Mouse (Mus musculus): ENCODE results near the gene Serpinf1. TPM values are rescaled to one million over a fixed set of nuclear protein-coding genes. Genes with fewer than 3 reads are reported as not detected.
"Not testable (repeated sequence)": the region's sequence is repeated elsewhere in the genome, so short reads cannot be mapped to it uniquely, and the experiment has no call there.

Gene Serpinf1
- polyA plus RNA-seq, 1 experiment from 2014 or later = 70.2 TPM

DNA sequence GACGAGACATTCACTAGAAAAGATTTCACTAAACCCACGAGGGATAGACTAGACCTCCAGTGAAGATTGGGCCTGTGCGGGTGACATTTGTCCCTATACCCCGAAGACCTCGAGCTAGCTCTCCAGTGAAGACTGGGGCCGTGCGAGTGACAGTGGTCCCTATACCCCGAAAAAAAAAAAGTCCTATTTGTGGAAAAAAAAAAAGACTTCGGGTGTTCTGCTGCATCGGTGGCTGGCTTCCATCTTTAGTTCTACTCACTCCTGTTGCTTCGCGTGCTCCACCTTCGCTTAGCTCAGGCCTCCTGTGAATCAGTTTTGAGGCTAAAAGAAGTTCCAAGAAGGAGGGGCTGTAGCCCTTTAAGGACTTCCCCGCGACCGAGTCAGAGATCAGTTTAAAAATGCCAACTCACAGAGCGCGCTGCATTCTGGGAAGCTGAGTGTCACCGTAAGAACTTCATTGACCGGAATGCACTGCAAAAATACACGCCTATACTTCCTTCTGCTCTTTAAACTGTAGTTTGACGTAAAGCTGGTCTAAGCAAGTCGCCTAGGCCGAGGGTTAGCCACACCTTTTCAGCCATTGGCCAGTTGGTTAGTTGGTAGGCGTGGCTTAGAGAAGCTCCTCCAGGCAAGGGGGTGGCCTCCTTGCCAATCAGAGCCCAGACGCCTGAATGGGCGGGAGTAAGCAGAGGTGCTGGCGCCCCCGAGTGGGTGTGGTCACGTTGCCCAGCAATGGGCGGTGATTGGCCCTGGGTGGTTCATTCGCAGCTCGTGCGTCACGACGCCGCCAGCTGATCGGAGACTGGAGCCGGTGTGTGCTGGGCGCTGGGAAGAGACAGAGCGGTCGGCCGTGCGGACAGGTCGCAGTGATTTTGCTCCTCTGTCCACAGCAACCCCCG is 38.6 kb upstream of the Serpinf1 start, which contains the start of gene Tlcd2:
Tlcd2 (plus strand) TSS at position 872 of the 899 bp plus-strand sequence.
- Histone ChIP-seq H3K4me3 (peak within 1 kb of the TSS; percentile 76), H3K36me3 (peaks cover 15% of the 10 kb centered on the region), H3K27me3 (ENCODE audit: low read depth, poor library complexity, severe bottlenecking) (peaks cover 10% of the 10 kb centered on the region; the same call in 1 of the 2 replicates), H3K9me3 (replicated peaks) (no peaks in the 10 kb centered on the region), H3K27ac (replicated peaks) (peak within 1 kb of the TSS; percentile 90), H3K4me1 (peaks cover 42% of the 10 kb centered on the region)
- peak; percentile 100 for DNase-seq (ENCODE audit: low spot score)
- under 1% methylated on average over 46 of the region's 46 CpGs for WGBS

DNA sequence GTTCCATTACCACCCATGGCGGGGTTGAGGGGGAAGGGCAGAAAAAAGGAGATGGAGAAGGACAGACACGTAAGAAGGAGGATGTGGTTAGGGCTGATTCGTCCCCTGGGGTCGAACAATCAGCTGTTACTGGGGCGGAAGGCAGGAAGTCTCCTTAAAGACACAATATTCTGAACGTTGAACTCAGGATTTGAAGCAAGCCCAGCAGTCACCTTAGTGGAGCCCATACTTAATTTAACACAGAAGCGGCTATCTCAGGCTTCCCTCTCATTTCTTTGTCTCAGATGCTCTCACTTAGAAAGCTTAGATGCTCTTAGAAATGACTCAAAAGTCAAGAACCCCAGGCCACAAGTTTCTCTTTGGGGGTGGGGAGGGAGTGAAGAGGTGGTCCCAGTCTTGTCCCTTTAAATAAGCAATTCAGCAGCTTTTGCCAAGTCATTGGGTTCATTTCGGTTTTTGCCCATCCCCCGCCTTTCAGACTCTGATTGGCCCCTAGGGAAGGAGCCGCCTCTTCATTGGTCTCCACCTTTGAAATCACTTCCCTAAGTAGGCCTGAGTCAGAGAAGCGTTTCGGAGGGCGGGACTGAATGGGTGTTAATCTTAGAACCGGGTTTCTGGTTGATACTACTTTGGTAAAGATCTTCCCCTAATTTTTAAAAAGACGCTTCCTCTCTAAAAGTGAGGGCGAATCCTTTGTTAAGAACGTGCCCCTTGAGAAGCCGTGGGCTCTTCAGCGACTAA is 37.8 kb upstream of the Serpinf1 start:
- peaks cover 44% of the 10 kb centered on the region for H3K4me1 ChIP-seq
- H3K9me3 ChIP-seq (replicated peaks) = no peaks in the 10 kb centered on the region
- H3K36me3 ChIP-seq = peaks cover 7% of the 10 kb centered on the region
- DNase-seq (ENCODE audit: low spot score) = peak; percentile 86
- H3K27ac ChIP-seq (replicated peaks) = peak overlapping the region; percentile 90
- H3K27me3 ChIP-seq (ENCODE audit: low read depth, poor library complexity, severe bottlenecking) = peaks cover 10% of the 10 kb centered on the region; the same call in 1 of the 2 replicates
- peak overlapping the region; percentile 76 for H3K4me3 ChIP-seq
- WGBS = 3% methylated on average over 19 of the region's 19 CpGs

DNA sequence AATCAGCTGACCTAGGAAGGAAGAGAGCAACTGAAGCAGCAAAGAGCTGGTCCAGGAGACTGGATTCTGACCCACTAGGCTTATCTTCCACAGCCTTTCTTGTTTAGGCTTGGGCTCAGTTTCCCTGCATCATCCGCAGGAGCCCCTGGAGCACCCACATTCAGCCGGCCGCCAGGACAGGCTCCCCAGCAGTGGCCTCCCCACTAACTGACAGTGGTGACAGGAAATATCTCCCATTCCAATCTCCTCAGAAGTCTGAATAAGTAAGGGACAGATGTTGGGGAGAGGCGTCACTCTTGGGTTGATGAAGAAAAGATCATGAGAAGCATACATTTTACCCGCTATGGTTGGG is 37.2 kb upstream of the Serpinf1 start:
- H3K27me3 ChIP-seq (ENCODE audit: low read depth, poor library complexity, severe bottlenecking) = peaks cover 10% of the 10 kb centered on the region; the same call in 1 of the 2 replicates
- WGBS = 33% methylated on average over 5 of the region's 5 CpGs
- H3K27ac ChIP-seq (replicated peaks) = peak overlapping the region; percentile 90
- peak overlapping the region; percentile 76 for H3K4me3 ChIP-seq
- peaks cover 50% of the 10 kb centered on the region for H3K4me1 ChIP-seq
- no peaks in the 10 kb centered on the region for H3K9me3 ChIP-seq (replicated peaks)
- DNase-seq (ENCODE audit: low spot score) = no peak
- H3K36me3 ChIP-seq = peaks cover 2% of the 10 kb centered on the region; the same call in 1 of the 2 replicates

DNA sequence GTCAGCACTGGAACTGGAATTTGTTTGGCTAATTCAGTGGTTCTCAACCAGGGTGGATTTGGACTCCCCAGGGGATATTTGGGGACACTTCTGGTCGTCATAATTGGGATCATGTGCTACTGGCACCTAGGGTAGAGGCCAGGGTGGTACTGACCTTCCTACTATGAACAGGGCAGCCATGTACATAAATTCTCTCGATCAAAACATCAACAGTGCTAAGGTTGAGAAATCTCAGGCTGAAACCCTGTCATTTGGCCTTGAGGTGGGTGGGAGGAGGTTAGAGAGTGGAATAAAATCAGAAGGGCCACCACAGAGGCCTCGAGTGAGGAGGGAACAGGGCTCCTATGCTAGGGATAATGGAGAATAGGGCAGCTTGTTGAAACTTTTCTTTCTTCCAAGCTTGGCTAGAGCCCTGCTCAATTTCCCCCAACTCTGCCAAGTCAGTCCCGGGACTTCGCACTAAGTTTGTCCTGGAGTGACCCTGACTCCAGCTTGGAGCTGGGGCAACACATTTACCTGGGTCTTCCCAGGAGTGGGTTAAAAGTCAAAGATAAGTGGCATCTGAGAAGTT is 36.7 kb upstream of the Serpinf1 start:
- Histone ChIP-seq H3K4me1 (peaks cover 54% of the 10 kb centered on the region), H3K27ac (replicated peaks) (peak overlapping the region; percentile 90)
- DNase-seq (ENCODE audit: low spot score) = no peak

DNA sequence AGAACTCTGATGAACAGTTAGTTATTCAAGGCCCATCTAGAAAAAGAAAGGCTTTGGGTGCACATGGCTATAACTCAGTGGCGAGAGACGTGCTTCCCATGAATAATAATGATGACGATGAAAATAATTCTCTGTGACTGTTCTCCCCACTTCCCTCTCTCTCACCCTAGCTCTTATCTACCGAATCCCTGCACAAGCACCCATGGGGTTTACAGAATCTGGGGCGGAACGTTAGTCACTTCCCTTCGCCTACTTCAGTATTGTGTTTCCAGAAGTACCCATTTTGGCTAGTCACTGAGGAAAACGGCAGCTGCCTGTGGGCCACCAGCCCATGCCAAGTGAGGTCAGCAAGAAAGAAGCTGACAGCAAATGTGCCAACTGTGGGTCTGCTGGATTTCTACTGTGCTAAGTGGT is 36.1 kb upstream of the Serpinf1 start:
- Histone ChIP-seq H3K27ac (replicated peaks) (no peak overlapping the region), H3K4me1 (peaks cover 58% of the 10 kb centered on the region), H3K4me3 (no peak overlapping the region), H3K27me3 (ENCODE audit: low read depth, poor library complexity, severe bottlenecking) (peaks cover 14% of the 10 kb centered on the region), H3K36me3 (no peaks in the 10 kb centered on the region), H3K9me3 (replicated peaks) (no peaks in the 10 kb centered on the region)
- WGBS = 85% methylated on average over 8 of the region's 8 CpGs
- DNase-seq (ENCODE audit: low spot score) = no peak

More for the DNA sequence above, 36.7 kb upstream of the Serpinf1 start:
- Histone ChIP-seq H3K27me3 (ENCODE audit: low read depth, poor library complexity, severe bottlenecking) (peaks cover 10% of the 10 kb centered on the region; the same call in 1 of the 2 replicates), H3K9me3 (replicated peaks) (no peaks in the 10 kb centered on the region), H3K4me3 (no peak overlapping the region), H3K36me3 (no peaks in the 10 kb centered on the region)
- WGBS = 85% methylated on average over 5 of the region's 5 CpGs

- H3K27ac ChIP-seq (replicated peaks) = no peak overlapping the region
- H3K4me3 ChIP-seq = no peak overlapping the region
- no peaks in the 10 kb centered on the region for H3K9me3 ChIP-seq (replicated peaks)
- peaks cover 19% of the 10 kb centered on the region for H3K27me3 ChIP-seq (ENCODE audit: low read depth, poor library complexity, severe bottlenecking)
- 17% methylated on average over 3 of the region's 3 CpGs for WGBS
- DNase-seq (ENCODE audit: low spot score) = no peak
- no peaks in the 10 kb centered on the region for H3K36me3 ChIP-seq
- peaks cover 60% of the 10 kb centered on the region for H3K4me1 ChIP-seq
These were observed 35.7 kb upstream of the Serpinf1 start for GRCm38 (mm10) chr11:75458169-75458568.

GRCm38 (mm10) chr11:75456440-75456871 is 34.0 kb upstream of the Serpinf1 start:
- H3K27ac ChIP-seq (replicated peaks) = no peak overlapping the region
- H3K36me3 ChIP-seq = peaks cover 4% of the 10 kb centered on the region; the same call in 1 of the 2 replicates
- DNase-seq (ENCODE audit: low spot score) = no peak
- H3K4me1 ChIP-seq = peaks cover 44% of the 10 kb centered on the region
- H3K4me3 ChIP-seq = no peak overlapping the region
- no peaks in the 10 kb centered on the region for H3K9me3 ChIP-seq (replicated peaks)
- H3K27me3 ChIP-seq (ENCODE audit: low read depth, poor library complexity, severe bottlenecking) = peaks cover 8% of the 10 kb centered on the region
- WGBS = 88% methylated on average over 7 of the region's 7 CpGs

GRCm38 (mm10) chr11:75455971-75456370 is 33.5 kb upstream of the Serpinf1 start:
- 86% methylated on average over 2 of the region's 2 CpGs for WGBS
- not testable (repeated sequence) for H3K36me3 ChIP-seq; H3K4me3 ChIP-seq; H3K27ac ChIP-seq (replicated peaks); H3K9me3 ChIP-seq (replicated peaks); H3K27me3 ChIP-seq (ENCODE audit: low read depth, poor library complexity, severe bottlenecking); DNase-seq (ENCODE audit: low spot score)
- H3K4me1 ChIP-seq = peaks cover 49% of the 10 kb centered on the region

GRCm38 (mm10) chr11:75455041-75455736 is 32.7 kb upstream of the Serpinf1 start:
- WGBS = 82% methylated on average over 10 of the region's 10 CpGs
- Histone ChIP-seq H3K36me3 (peaks cover 9% of the 10 kb centered on the region), H3K27ac (replicated peaks) (peak overlapping the region; percentile 76), H3K27me3 (ENCODE audit: low read depth, poor library complexity, severe bottlenecking) (peaks cover 8% of the 10 kb centered on the region), H3K9me3 (replicated peaks) (no peaks in the 10 kb centered on the region), H3K4me3 (peak overlapping the region; percentile 72), H3K4me1 (peaks cover 50% of the 10 kb centered on the region)
- no peak for DNase-seq (ENCODE audit: low spot score)

GRCm38 (mm10) chr11:75453991-75454930 is 31.8 kb upstream of the Serpinf1 start, which contains the start of gene Wdr81:
TSS of gene Wdr81 (minus strand) at chr11:75454717.
- WGBS = 2% methylated on average over 56 of the region's 56 CpGs
- peaks cover 8% of the 10 kb centered on the region for H3K27me3 ChIP-seq (ENCODE audit: low read depth, poor library complexity, severe bottlenecking)
- H3K9me3 ChIP-seq (replicated peaks) = no peaks in the 10 kb centered on the region
- H3K4me1 ChIP-seq = peaks cover 40% of the 10 kb centered on the region
- peak; percentile 91 for DNase-seq (ENCODE audit: low spot score)
- H3K4me3 ChIP-seq = peak within 1 kb of the TSS; percentile 72
- peaks cover 12% of the 10 kb centered on the region for H3K36me3 ChIP-seq
- H3K27ac ChIP-seq (replicated peaks) = peak within 1 kb of the TSS; percentile 76
